Mouse (Mus musculus) retina, postnatal 1 day (tissue): ENCODE results near the gene Brd3.
A peak's percentile ranks its signal among the peaks of the same experiment; 100 is the strongest.

Experiments
- DNase-seq: peaks from one replicate; pipeline ENCODE4 v3.0.0-alpha.2; 2012

The Brd3 gene

GRCm38 (mm10) chr2:27425161-27425611 lies 82.3 kb downstream of the Brd3 start:
- peak; percentile 70 for DNase-seq

GRCm38 (mm10) chr2:27423596-27423995 lies 83.9 kb downstream of the Brd3 start:
- no peak for DNase-seq

- no peak for DNase-seq
These were observed 86.0 kb downstream of the Brd3 start for GRCm38 (mm10) chr2:27421293-27422068.

- DNase-seq: no peak
These were observed 88.8 kb downstream of the Brd3 start for GRCm38 (mm10) chr2:27418577-27419070.

GRCm38 (mm10) chr2:27417648-27418153 lies 89.8 kb downstream of the Brd3 start:
- DNase-seq: no peak

GRCm38 (mm10) chr2:27416425-27416824 lies 91.0 kb downstream of the Brd3 start:
- no peak for DNase-seq

- DNase-seq: no peak
These were observed 92.2 kb downstream of the Brd3 start for GRCm38 (mm10) chr2:27415060-27415783.

GRCm38 (mm10) chr2:27413936-27414657 lies 93.4 kb downstream of the Brd3 start:
- DNase-seq: peak; percentile 39

- DNase-seq: no peak
These were observed 93.9 kb downstream of the Brd3 start for GRCm38 (mm10) chr2:27413582-27413935.

- no peak for DNase-seq
These were observed 95.1 kb downstream of the Brd3 start for GRCm38 (mm10) chr2:27412245-27412800.

GRCm38 (mm10) chr2:27411688-27412174 lies 95.7 kb downstream of the Brd3 start:
- peak; percentile 43 for DNase-seq

GRCm38 (mm10) chr2:27410518-27411140 lies 96.8 kb downstream of the Brd3 start:
- DNase-seq: peak; percentile 1

- DNase-seq: no peak
These were observed 99.3 kb downstream of the Brd3 start for GRCm38 (mm10) chr2:27408194-27408593.

GRCm38 (mm10) chr2:27406928-27407327 lies 100.5 kb downstream of the Brd3 start:
- DNase-seq: no peak

- DNase-seq: no peak
These were observed 102.2 kb downstream of the Brd3 start for GRCm38 (mm10) chr2:27405094-27405884.

GRCm38 (mm10) chr2:27404375-27405093 lies 102.9 kb downstream of the Brd3 start:
- no peak for DNase-seq

GRCm38 (mm10) chr2:27401544-27401943 lies 105.9 kb downstream of the Brd3 start:
- DNase-seq: no peak

GRCm38 (mm10) chr2:27400083-27400482 lies 107.4 kb downstream of the Brd3 start:
- DNase-seq: no peak

- no peak for DNase-seq
These were observed 110.6 kb downstream of the Brd3 start for GRCm38 (mm10) chr2:27396656-27397440.
